Mouse (Mus musculus) G1E (cell line): ENCODE measurements around the gene Ogn.

ENCODE experiments used
- CTCF ChIP-seq: IDR thresholded peaks from 2 replicates; pipeline ENCODE4 v1.5.1; 2012; ENCODE audit warnings: low read depth, low read length, inconsistent platforms, mixed read lengths
- GATA2 ChIP-seq: IDR thresholded peaks from 2 replicates; pipeline ENCODE4 v1.6.1; 2012; ENCODE audit warnings: low read depth, low read length, inconsistent platforms, borderline replicate concordance
- TAL1 ChIP-seq: conservative IDR thresholded peaks from 2 replicates; pipeline ENCODE4 v1.6.1; 2012; ENCODE audit warnings: low read depth, low read length, inconsistent platforms, mixed read lengths

DNA sequence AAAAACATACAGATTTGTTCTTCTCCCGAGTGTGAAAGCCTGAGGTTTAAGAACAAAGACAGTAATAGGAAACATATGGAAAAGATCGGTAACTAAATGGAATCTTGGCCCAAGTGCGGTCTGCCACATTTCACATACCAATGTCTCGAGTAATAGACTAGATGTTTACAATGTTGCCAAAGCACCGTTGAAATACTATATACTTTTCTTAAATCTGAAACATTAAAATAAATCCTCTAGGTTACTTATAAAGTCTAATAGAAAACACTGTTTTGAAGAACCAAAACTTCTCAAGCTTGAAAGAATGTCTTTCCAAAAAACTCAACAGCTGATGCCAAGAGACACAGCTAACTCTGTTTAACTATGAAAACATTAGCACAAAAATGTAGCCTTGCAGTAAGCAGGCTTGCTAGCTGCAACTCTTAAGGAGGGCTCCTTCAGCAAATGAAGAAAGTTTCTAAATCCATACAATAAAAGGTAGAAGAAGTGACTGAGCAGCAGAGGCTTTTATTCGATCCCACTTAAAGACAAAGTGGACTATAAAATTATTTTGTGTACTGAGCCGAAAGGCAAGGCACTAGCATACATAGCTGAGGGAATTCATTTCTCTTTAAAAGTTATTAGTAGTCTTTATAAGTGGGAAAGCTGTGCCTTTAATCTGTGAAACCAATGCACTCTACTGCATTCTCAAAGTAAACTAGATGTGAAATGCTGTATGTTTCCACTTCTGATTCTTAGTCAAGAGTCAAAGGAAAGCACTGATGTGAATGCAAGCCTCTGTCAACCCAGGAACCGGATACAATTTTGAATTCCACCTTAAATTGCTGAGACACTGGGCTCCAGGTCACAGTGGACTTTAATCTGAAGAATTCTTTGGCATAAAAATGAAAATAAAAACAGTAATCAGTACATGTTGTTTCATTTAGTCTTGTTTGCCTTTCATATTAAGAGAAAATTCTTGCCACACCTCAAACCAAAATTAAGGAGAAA is 26.0 kb upstream of the Ogn start, which contains the start of gene Omd:
- no peak for TF ChIP-seq CTCF
- no peak for TF ChIP-seq TAL1
- no peak for TF ChIP-seq GATA2
